Mouse (Mus musculus): Measurements from ENCODE around the gene Phkb. TPM values are rescaled to one million over a fixed set of nuclear protein-coding genes. Genes with fewer than 3 reads are reported as not detected.

Phkb gene
- polyA plus RNA-seq, 1 experiment from 2014 or later, result 41.0 TPM

- Histone ChIP-seq H3K27ac (no peak overlapping the region), H3K27me3 (no peaks in the 10 kb centered on the region), H3K9me3 (no peaks in the 10 kb centered on the region), H3K4me2 (no peak overlapping the region), H3K4me3 (no peak overlapping the region), H3K9ac (no peak overlapping the region), H3K4me1 (replicated peaks) (no peaks in the 10 kb centered on the region), H3K36me3 (no peaks in the 10 kb centered on the region; the same call in none of the 2 replicates)
- no peak for ATAC-seq (ENCODE audit: low FRiP score)
- 95% methylated on average over 3 of the region's 3 CpGs for WGBS
These were observed 210.1 kb downstream of the Phkb start for GRCm38 (mm10) chr8:86050882-86051281.

GRCm38 (mm10) chr8:86052003-86052402 lies 211.2 kb downstream of the Phkb start:
- Histone ChIP-seq H3K27me3 (no peaks in the 10 kb centered on the region), H3K9me3 (no peaks in the 10 kb centered on the region), H3K4me2 (no peak overlapping the region), H3K27ac (no peak overlapping the region), H3K9ac (no peak overlapping the region), H3K36me3 (peaks cover 7% of the 10 kb centered on the region), H3K4me1 (replicated peaks) (no peaks in the 10 kb centered on the region), H3K4me3 (no peak overlapping the region)
- WGBS, result 79% methylated on average over 4 of the region's 4 CpGs
- ATAC-seq (ENCODE audit: low FRiP score), result no peak

GRCm38 (mm10) chr8:86058618-86059017 lies 217.9 kb downstream of the Phkb start:
- WGBS, result 89% methylated on average over 5 of the region's 5 CpGs
- no peak overlapping the region for H3K9ac ChIP-seq

GRCm38 (mm10) chr8:86059130-86059529 lies 218.4 kb downstream of the Phkb start:
- H3K4me2 ChIP-seq, result no peak overlapping the region
- H3K9me3 ChIP-seq, result no peaks in the 10 kb centered on the region
- H3K4me1 ChIP-seq (replicated peaks), result no peaks in the 10 kb centered on the region
- ATAC-seq (ENCODE audit: low FRiP score), result no peak
- no peak overlapping the region for H3K9ac ChIP-seq
- H3K27me3 ChIP-seq, result no peaks in the 10 kb centered on the region
- no peak overlapping the region for H3K4me3 ChIP-seq
- WGBS, result 77% methylated on average over 5 of the region's 5 CpGs
- H3K27ac ChIP-seq, result no peak overlapping the region
- peaks cover 22% of the 10 kb centered on the region for H3K36me3 ChIP-seq

More at GRCm38 (mm10) chr8:86058618-86059017, 217.9 kb downstream of the Phkb start:
- Histone ChIP-seq H3K27me3 (no peaks in the 10 kb centered on the region), H3K4me1 (replicated peaks) (no peaks in the 10 kb centered on the region), H3K36me3 (peaks cover 22% of the 10 kb centered on the region), H3K4me2 (no peak overlapping the region), H3K27ac (no peak overlapping the region), H3K9me3 (no peaks in the 10 kb centered on the region), H3K4me3 (no peak overlapping the region)
- ATAC-seq (ENCODE audit: low FRiP score), result no peak

- Histone ChIP-seq H3K4me3 (no peak overlapping the region), H3K4me1 (replicated peaks) (no peaks in the 10 kb centered on the region), H3K4me2 (no peak overlapping the region), H3K27me3 (no peaks in the 10 kb centered on the region), H3K27ac (no peak overlapping the region), H3K9me3 (no peaks in the 10 kb centered on the region), H3K9ac (no peak overlapping the region), H3K36me3 (peaks cover 8% of the 10 kb centered on the region; the same call in 1 of the 2 replicates)
- no peak for ATAC-seq (ENCODE audit: low FRiP score)
- WGBS, result 96% methylated on average over 2 of the region's 2 CpGs
These were observed 222.7 kb downstream of the Phkb start for GRCm38 (mm10) chr8:86063411-86063810.

GRCm38 (mm10) chr8:86079433-86079832 lies 238.7 kb downstream of the Phkb start:
- no peak for ATAC-seq (ENCODE audit: low FRiP score)

GRCm38 (mm10) chr8:86083346-86083745 lies 242.6 kb downstream of the Phkb start:
- WGBS, result 67% methylated on average over 4 of the region's 4 CpGs
- H3K27ac ChIP-seq, result no peak overlapping the region
- no peaks in the 10 kb centered on the region for H3K27me3 ChIP-seq
- H3K4me3 ChIP-seq, result no peak overlapping the region
- ATAC-seq (ENCODE audit: low FRiP score), result no peak
- no peak overlapping the region for H3K9ac ChIP-seq
- no peaks in the 10 kb centered on the region for H3K36me3 ChIP-seq
- H3K4me2 ChIP-seq, result no peak overlapping the region
- H3K9me3 ChIP-seq, result no peaks in the 10 kb centered on the region
- H3K4me1 ChIP-seq (replicated peaks), result peaks cover 3% of the 10 kb centered on the region; the same call in 1 of the 2 replicates

More at GRCm38 (mm10) chr8:86079433-86079832, 238.7 kb downstream of the Phkb start:
- Histone ChIP-seq H3K27me3 (no peaks in the 10 kb centered on the region), H3K9me3 (no peaks in the 10 kb centered on the region), H3K4me3 (no peak overlapping the region), H3K4me2 (no peak overlapping the region), H3K9ac (no peak overlapping the region), H3K4me1 (replicated peaks) (peaks cover 3% of the 10 kb centered on the region; the same call in 1 of the 2 replicates), H3K27ac (no peak overlapping the region), H3K36me3 (no peaks in the 10 kb centered on the region)
- 100% methylated on average over 1 of the region's 1 CpGs for WGBS

- WGBS, result 92% methylated on average over 2 of the region's 2 CpGs
- ATAC-seq (ENCODE audit: low FRiP score), result no peak
- H3K9me3 ChIP-seq, result no peaks in the 10 kb centered on the region
These were observed 246.0 kb downstream of the Phkb start for GRCm38 (mm10) chr8:86086791-86087190.

GRCm38 (mm10) chr8:86087468-86087867 lies 246.7 kb downstream of the Phkb start:
- WGBS, result 79% methylated on average over 1 of the region's 1 CpGs

More at GRCm38 (mm10) chr8:86086791-86087190, 246.0 kb downstream of the Phkb start:
- no peaks in the 10 kb centered on the region for H3K36me3 ChIP-seq
- no peak overlapping the region for H3K27ac ChIP-seq
- H3K4me2 ChIP-seq, result no peak overlapping the region
- H3K4me1 ChIP-seq (replicated peaks), result peaks cover 3% of the 10 kb centered on the region; the same call in 1 of the 2 replicates
- no peaks in the 10 kb centered on the region for H3K27me3 ChIP-seq
- H3K9ac ChIP-seq, result no peak overlapping the region
- H3K4me3 ChIP-seq, result no peak overlapping the region

GRCm38 (mm10) chr8:86090666-86091065 lies 249.9 kb downstream of the Phkb start:
- Histone ChIP-seq H3K27me3 (no peaks in the 10 kb centered on the region), H3K36me3 (no peaks in the 10 kb centered on the region), H3K4me1 (replicated peaks) (no peaks in the 10 kb centered on the region), H3K27ac (no peak overlapping the region), H3K9me3 (no peaks in the 10 kb centered on the region), H3K4me2 (no peak overlapping the region), H3K4me3 (no peak overlapping the region), H3K9ac (no peak overlapping the region)
- WGBS, result 85% methylated on average over 10 of the region's 10 CpGs
- ATAC-seq (ENCODE audit: low FRiP score), result no peak

More at GRCm38 (mm10) chr8:86087468-86087867, 246.7 kb downstream of the Phkb start:
- H3K36me3 ChIP-seq, result no peaks in the 10 kb centered on the region
- H3K9ac ChIP-seq, result no peak overlapping the region
- H3K27me3 ChIP-seq, result no peaks in the 10 kb centered on the region
- H3K4me2 ChIP-seq, result no peak overlapping the region
- ATAC-seq (ENCODE audit: low FRiP score), result no peak
- H3K9me3 ChIP-seq, result no peaks in the 10 kb centered on the region
- no peak overlapping the region for H3K27ac ChIP-seq
- H3K4me1 ChIP-seq (replicated peaks), result peaks cover 3% of the 10 kb centered on the region; the same call in 1 of the 2 replicates
- no peak overlapping the region for H3K4me3 ChIP-seq

Other genes with a start within 250 kb of the Phkb start
- gene Neto2, start 140.0 kb upstream of the Phkb start, polyA plus RNA-seq (2015; fragmentation: Nextera tagmentation; extraction: Ambion mirVana), result 49.3 and 49.7 TPM in 2 replicates
- gene Itfg1, start within 50 bp of the Phkb start, polyA plus RNA-seq (2015; fragmentation: Nextera tagmentation; extraction: Ambion mirVana), result 161 and 163 TPM in 2 replicates

Measured in hindbrain, embryonic 13.5 days (tissue).